Mouse (Mus musculus) adrenal gland, adult 18-20 months (tissue): ENCODE data around the gene Slc7a8. TPM values are rescaled to one million over a fixed set of nuclear protein-coding genes. Genes with fewer than 3 reads are reported as not detected.
A peak's percentile ranks its signal among the peaks of the same experiment; 100 is the strongest.

Source experiments
- DNase-seq, 2 experiments: peaks; one replicate each; pipeline ENCODE4 v3.0.0; 2021 to 2022; ENCODE audit warnings: low spot score in 2 of 2
- total RNA-seq, 2 experiments: library from RNA; stranded (reverse); gene quantifications; 1 replicate in 1 of 2; 2 replicates in 1 of 2; pipeline ENCODE4 v1.2.3; 2021

Gene Slc7a8
- total RNA-seq, 2 experiments from 2014 or later: 24.6 to 55.6 TPM

DNA sequence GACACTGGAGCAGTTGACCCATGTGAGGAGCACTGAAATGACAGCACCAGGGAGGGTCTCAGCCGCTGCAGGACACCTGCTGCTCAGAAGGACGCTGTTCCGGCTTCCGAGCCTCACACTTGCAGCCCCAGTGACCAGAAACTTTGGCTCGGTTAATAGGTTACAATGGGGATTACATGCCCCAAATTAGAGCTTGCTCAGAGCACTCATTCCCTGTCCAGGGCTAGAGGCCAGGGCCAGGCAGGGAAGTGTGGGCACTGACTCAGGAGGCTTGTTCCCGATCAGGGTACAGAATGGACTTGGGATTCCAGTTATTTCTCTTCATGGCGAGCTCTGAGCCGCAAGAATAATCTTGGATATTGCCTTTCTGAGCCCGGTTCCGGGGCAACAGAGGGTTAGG lies 44.1 kb downstream of the Slc7a8 start:
- no peak for DNase-seq

DNA sequence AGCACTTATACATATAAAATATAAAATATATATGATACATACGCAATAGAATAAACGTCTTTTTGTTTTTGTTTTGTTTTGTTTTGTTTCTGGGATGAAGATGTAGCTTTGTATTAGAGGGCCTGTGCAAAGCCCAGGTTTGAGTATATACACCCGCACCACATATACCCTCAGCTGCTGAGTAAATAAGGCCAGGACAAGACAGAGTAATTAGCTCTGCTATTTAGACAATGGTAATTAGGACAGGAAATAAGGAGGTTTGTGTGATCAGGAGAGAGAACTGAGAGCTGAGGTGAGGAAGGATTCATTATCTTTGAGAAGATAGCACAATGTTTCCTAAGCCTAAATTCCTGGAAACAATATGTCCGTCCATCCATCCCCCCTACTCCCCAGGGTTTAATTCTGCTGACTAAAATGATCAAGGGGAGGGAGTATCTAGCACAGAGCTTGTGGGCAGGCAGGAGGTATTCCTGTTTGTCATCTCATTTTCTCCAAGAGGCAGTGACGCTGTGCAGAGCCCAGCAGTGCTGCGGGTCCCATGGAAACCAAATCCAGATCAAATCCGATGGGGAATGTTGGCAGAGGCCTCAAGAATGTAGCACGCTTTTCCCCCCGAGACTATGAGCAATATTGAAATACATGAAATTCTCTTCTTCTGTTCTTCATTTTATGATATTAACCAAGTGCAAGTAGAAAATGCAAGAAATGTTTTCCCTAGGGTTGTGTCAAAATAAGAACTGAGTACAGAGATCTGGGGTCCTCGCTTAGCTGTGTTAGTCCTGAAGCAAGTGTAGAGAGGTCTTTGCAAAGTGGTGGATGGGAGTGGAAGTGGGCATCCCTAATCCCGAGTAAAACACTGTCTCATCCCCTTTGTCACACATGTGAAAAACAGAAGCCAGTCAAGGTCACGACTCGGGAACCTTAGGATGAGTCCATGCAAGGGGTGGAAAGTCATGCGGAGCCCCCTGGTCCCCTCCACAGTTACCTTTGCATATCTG lies 44.9 kb downstream of the Slc7a8 start:
- no peak for DNase-seq

DNA sequence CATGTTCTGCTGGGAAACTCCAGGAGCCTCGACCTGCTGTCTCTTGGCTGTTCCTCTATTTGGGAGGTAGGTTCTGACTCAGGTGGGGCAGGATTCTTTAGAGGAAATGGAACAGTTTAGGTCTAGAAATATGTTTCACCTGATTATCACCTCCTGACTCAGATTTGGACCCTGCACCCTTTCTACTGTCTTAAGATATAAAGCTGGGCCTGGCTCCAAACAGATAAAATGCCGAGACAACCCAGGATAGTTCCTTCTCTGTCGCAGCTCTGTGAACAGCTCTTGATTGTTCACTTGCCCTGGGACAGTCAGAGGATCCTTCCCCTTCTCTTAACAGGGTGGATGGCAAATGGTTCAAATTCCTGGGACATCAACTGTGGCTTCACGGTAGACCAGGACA lies 46.5 kb downstream of the Slc7a8 start:
- DNase-seq: no peak

DNA sequence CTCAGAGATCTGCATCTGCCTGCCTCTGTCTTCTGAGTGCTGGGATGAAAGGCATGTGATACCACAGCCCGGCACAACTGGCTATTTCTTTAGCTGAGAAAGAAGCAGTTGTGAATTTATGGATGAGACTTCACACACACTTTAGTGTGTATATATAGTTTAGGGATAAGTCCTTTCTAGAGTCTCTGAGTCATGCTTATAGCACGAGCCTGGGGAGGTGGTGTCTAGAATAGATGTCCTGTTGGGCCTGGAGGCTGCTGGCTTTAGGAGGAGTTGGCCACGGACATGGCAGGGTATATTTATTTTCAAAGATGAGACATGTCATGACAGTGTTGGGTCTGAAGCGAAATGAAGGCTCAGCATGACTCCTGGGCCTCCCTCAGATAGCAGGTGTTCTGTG lies 47.7 kb downstream of the Slc7a8 start:
- DNase-seq: no peak

DNA sequence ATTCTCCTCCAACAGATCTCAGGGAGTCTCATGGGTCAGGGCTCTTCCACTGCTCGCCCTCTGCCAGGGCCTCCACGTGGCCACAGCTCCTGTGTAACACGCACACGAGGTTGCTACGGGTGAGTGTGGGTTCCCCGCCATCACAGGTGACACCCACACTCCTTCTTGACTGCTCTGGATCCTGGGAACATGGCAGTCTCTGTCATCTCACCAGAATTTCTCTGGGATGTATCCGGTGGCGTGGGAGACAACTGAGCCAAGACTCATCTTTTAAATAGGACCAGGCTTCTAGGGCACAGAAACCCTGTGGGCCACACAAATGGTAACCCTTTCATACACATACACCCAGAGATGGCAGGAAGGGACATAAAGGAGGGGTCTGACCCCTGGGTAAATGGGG lies 49.5 kb downstream of the Slc7a8 start:
- no peak for DNase-seq

DNA sequence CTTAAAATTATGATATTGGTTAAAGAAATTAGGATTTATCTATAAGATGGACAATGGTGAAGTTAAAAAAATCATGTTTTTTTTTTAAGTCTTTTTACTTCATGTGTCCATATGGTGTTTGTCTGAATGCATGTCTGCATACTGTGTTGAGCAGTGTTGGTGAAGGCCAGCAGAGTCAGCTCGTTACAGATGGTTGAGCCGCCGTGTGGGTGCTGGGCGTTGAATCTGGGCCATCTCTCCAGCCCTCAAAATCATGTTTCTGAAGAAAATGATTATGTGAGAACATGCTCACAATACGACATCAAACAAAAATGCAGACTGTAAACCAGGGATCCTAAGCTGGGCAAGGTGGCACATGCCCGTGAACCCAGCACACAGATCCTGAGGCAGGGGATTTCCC lies 51.4 kb downstream of the Slc7a8 start:
- DNase-seq: no peak

DNA sequence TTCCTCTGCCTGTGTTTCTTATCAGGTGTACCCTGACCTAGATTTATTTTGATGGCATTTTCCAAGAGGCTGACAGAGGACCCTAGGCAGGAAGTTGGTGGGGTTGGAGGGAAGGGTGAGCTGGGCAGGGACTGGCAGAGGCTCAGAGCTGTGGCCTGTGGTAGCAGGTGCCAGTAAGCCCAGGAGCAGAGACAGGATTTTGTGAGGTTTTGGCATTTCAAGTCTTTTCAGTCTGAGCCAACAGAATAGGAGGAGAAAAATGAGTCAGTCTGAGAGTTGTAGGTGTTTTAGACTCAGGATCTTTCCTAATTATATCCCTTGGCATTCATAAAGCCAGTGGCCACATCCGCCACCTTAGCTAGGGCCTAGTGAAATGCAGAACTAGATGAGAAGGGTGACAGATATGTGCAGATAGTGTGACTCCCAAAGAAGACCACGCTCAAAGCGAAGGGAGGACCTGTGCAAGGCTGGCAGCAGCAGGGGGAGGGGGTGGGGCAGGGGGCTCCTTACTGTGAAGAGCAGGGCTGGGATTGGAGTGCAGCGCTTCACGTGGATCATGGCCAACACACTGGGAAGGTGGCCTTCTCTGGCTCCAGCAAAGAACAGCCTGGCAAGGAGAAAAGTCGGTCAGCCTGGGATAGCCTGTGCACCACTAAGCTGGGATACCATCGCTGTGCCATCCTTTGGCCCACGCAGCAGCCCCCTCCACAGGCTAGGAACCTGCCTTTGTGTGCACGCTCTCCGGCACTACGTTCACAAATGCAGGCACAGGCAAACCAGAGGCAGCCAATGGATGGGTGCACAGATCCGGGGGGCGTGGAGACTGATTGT lies 52.7 kb downstream of the Slc7a8 start:
- no peak for DNase-seq

DNA sequence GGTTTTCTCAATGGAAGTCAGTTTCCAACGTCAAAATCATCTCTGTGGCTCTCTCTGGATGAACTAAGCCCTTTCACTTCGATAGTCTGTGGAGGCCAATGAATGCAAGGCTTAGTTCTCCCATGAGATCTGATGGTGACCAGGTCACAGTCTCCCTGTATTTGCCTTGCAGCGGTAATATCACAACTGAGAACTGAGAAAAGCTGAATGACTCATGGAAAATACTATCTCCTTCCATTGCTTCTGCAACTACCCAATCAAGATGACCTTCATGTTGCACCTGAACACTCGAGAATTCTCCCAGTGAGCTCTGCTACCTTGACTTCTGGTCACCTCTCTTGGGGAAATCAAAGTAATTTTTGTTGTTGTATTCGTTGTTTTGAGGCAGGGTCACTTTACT lies 54.2 kb downstream of the Slc7a8 start:
- DNase-seq: no peak

DNA sequence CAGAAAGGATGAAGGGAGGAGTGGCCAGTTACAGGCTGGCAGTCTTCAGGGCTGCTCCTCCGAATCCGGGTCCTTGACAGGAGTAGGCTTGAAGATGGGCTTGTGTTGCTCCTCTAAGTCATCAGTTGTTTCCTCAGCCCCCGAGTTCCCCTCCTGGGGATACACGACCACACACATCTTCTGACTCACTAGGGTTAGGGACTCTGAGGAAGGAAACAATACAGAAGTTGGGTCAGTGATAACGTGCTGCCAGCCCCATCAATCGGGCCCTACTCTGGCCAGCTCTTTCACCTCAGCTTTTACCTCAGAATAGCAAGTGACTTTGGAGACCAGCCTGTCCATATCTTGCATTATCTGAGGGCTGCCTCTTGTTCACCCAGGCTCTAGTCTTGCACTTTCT lies 57.7 kb downstream of the Slc7a8 start:
- DNase-seq: no peak

DNA sequence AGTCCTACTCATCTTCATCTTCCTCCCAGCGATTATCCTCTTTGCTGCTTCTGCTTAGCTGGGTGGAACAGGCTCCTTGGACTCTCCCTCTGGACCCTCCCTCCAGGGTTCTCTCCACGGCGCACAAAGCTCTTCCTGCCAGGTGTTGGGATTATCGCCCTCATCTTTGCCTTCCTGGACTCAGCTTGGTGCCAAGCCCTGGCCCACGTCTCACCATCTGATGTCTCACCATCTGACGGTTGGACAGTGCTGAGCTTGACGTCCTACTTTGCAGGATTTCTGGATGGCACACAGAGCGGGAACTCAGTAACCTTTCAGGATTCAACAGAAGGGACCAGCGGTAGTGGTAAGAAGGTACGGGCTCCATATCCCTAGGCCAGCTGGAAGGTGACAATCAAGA lies 60.0 kb downstream of the Slc7a8 start:
- no peak for DNase-seq

DNA sequence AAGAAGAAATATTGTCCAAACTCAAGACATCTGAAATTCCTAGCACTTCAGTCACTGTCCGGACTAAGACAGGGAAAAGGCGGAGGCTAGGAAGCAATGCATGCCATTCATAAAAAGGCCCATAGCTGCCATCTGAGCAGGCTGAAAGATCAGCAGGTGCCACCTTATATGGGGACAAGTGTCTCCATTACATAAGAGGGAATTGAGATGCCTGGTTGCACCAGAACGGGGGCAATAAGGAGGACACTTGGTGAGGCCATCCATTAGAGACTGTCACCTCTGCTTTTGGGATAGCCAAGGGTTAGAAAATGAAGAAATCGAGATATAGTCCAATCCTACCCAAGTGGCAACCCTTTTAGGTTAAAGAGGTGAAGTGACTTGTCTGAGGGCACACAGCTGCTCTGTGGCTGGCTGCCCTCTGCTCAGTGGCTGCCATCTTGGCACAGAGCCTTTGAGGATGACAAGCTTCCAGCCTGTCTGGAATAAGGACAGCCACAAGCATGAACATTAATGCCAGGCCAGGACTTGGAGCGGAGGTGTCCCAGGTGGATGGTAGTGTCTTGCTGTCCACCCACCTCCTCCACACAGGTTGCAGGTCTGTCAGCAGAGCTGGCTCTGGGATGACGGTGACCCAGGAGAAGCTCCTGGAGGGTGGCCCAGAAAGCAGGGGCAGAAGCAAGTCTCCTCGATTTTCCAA lies 60.9 kb downstream of the Slc7a8 start:
- DNase-seq: no peak

DNA sequence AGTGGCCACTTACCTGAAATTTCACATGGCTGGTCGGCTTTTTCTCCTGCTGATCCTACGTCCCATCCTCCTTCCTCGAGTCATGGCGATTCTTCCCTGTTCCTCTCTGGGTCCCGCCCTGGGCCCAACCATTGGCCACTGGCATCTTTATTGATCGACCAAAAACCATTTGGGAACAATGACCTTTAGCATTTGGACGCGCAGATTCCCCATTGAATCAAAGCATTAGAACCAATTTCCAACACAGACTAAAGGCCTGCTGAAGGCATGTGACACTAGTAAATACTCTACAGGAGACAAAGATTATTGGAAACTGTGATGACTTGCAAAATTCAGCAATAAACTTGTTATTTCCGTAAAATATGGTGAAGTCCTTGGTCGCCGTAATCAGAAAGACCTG lies 61.7 kb downstream of the Slc7a8 start:
- no peak for DNase-seq

DNA sequence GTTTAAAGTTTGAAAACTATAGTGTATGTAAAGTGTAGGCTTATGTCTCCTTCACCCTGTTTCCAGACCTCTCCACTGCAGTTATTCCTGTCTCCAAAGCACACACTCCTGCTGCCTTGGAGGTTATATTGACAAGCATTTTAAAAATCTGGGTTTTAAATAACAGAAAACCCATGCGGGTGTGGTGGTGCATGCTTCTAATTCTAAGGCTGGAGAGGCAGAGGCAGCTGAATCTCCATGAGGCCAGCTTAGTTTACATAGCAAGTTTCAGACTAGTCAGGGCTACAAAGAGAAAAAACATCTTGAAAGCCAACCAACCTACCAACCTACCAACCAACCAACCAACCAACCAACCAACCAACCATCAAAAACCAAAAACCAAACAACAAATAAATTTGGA lies 66.3 kb downstream of the Slc7a8 start:
- no peak for DNase-seq

DNA sequence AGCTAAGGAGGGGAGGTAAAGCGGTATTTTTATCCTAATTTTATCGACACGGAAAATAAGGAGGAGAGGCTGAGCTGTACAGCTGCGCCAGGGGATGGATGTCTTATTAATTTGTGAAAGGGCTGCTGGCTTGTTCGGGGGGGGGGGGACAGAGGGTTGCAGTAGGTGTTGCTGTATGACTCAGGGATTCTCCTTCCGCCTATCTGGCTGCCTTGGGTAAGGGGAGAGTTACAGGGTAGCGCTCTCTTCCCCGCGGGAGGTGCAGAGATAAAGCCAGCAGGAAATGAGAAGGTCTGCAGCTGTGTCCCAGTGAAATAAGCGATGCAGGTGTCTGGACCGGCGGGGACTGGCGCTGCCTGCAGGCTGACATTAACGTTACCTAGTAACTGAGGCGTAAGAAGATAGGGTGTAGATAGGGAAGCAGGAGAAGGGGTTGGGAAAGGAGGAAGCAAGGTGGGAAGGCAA lies 67.1 kb downstream of the Slc7a8 start:
- no peak for DNase-seq

DNA sequence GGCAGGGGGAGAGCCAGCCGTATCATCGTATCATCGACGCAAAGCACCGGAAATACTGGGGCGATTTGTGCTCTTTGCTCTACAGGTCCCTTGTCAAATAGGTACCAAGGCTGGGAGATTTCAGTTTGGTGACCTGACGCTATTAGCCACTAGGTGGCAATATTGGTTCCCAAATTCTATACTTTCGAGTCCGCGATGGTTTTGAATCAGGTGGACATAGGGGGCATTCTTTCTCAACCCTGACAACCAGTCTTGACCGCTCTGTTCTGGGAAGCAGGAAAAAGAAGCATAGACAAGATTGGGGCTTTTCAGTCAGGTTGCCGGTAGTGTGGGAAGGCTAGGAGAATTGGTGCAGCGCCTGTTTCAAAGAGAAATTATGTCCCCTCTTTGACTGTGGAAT lies 67.6 kb downstream of the Slc7a8 start:
- DNase-seq: peak; percentile 52 to 67

DNA sequence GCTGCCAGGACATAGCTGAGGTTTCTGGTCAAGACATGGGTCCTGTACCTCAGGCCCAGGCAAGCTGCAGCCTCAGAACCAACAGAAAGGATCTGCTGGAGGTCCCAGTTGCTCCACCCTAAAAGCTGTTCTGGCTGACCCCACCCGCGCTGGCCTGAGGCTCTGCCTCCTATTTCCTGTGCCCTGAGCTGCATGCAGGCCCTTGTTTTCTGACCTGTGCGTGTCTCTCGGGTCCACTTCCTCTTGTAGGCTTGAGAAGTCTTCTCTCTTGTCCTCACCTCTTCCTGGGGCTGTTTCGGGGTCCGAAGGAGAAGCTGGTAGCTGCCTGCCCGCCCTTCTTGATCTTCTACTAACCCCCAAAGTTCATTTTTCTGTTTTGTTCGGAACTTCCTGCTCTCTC lies 68.9 kb downstream of the Slc7a8 start:
- no peak for DNase-seq

DNA sequence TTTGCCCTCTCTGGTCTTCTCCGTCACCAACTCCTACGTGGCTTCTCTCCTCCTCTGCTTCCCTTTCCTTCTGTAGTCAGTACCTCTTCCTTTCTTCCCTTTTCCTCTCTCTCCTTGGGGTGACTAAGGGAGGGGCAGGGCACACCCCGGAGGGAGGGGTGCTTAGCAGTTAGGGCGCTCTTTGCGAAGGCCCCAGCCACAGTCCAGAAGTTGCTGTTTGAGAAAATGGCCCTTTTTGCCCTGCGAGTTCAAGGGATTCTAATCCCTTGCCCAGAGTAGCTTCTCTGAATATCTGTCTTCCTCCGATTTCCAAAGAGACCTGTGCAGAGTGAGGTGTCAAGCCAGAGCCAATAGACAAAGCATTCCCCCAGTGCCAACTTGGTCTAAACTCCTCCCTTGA lies 69.7 kb downstream of the Slc7a8 start, which contains the start of gene Cebpe:
Cebpe (minus strand) TSS at position 101 of the 400 bp plus-strand sequence.
- no peak for DNase-seq

DNA sequence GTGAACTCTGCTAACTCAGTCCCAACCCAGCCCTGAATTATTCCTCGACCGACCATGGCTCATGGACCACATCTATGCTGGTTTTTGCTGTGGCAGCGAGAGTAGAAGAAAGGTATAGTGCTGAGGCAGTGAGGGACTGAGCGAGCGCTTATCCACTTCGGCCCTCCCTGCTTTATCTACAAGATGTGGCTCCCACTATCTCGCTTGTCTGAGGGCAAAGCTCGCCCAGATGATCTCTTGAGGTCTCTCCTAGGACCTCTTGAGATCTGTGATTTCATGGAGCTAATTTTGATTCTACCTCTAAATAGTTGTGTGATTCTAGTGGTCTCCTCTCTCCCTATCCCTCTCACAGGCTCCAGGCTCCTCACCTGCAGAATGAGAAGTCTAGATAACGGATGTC lies 72.7 kb downstream of the Slc7a8 start:
- DNase-seq: no peak

DNA sequence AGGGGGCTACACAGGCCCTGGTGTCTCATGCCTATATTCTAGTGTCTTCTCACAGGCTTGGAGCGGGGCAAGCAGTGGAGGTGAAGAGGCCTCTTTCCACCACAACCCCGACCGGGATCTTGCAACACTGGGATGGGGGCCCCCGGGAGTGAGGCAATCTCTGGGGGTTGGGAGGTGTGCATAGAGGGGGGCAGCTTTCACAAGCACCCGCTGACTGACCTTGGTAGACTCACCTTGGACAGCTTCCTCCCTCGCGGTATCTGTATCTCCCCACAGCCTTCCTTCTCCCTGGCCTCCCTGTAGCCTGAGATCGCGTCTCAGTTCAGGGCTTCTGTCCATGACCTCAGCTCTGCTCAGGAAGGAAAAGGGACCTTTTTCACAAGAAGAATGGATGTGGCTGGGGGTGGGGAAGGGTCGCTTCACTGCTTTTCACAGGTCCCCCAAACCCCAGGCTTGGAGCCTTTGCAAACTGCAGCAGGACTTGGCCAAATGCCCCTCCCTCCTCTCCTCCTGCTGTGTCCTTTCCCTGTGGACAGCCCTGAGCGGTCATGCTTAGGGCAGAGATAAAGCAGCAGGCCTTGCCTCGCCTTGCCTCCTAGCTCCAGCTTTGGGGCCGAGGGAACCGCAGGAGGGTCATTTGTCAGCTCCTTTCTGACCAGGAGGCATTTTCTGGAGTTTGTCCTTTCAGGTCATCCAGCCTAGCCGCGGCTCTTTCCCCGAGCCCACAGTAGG lies 75.0 kb downstream of the Slc7a8 start:
- DNase-seq: no peak

DNA sequence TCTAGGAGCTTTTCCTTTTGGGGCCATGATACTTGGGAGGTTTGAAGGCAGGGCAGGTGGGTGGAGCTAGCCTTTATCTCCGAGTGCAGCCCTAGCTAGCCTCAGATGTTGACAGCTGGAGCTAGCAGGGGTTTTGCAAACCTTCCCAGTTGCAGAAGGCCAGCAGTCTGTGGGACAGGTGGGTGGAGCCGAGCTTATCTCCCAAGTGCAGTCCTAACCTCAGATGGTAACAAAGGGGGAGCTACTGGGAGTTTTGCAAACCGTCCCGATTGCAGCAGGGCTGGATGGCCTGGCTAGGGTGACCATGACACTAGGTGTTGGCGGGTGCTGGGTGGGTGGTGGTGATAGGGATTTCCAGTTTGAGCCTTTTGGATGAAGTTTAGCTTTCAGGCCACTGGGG lies 75.9 kb downstream of the Slc7a8 start:
- no peak for DNase-seq

DNA sequence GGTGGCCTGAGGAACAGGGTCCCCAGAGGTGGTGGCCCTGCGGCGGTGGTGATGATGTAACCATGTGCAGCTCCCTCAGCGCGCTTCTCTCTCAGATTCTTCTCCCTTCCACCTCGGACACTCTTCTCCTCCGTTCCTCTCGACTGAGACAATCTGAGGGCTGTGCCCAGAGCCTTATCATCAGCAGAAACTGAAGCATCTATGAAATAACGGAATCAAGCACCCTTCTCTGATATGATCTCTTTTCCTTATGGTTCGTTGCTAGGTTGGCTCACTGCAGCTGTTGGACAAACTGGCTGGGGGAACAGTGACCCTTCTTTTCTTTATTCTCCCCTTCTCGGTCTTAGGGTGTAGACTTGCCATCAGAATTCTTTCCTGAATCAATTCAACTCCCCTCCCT lies 78.5 kb downstream of the Slc7a8 start:
- DNase-seq: no peak
